Mouse (Mus musculus) ES-Bruce4 (cell line): ENCODE results near the gene Olfr376.

ENCODE experiments used
- CTCF ChIP-seq: IDR thresholded peaks from one replicate; pipeline ENCODE4 v1.8.1; 2011; ENCODE audit warnings: low read depth, low read length
- POLR2A ChIP-seq: IDR thresholded peaks from one replicate; pipeline ENCODE4 v1.8.1; 2011; ENCODE audit warnings: low read length; ENCODE audit not compliant: insufficient read depth

DNA sequence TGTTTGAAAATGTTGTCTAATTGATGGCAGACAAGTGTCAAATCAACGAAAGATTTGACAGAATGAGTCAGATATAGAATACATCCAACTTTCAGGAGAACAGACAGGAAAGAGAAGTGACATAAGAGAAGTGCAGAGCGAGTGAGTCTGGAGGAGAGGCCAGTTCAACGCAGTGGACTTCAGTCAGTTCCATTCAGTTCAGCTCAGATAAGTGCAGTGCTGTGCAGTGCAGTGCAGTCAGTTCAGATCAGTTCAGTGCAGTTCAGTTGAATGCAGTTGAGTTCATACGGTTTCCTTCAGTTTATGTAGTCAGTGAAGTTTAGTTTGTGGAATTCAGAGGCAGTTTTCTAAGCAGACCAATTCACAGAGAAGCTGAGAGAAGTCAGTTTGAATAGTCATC is 34.1 kb upstream of the Olfr376 start:
- no peak for TF ChIP-seq POLR2A
- no peak for TF ChIP-seq CTCF
